Comparison of ENCODE assay signal across 17 mouse cellular contexts in the genomic region with DNA sequence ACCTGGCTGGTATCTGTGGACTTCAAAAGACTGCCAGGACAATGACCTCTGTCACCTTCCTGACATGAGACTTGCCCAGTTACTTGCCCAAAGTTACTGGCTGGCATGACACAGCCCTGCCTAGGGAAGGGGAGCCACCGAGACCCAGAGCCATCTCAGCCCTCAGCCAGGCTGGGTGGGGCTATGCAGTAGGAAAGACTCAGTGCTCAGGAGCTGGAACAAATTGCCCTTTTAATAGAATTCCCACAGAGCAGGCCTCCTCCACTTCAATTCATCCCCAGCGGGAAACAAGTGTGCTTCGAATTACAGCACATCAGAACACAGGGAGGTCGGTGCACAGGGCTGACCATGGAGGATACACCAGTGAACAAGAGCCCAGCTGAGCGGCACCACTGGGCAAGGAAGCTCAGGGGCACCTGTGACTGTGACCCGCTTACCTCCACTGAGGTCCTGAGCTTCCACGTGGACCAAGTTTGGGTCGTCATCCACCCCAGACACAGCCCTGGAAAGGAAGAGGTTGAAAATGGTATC.
DNase-seq lines count a peak whose midpoint lies in the region; ATAC-seq and TF ChIP-seq lines count a peak whose summit lies in the region.
"Had no signal": no experiment of that assay in that cellular context is flagged by ENCODE, and none has a peak within 500 bp of the region (broad histone marks: within the 10 kb centered on the region; RNA-seq: fewer than 3 reads in every experiment).

No protein-coding gene starts in this region.

- no peak for TF ChIP-seq CTCF in intestine, postnatal 0 days (IDR thresholded peaks at IDR 0.05; ENCODE audit: low read depth)

- H3K27me3 ChIP-seq in intestine, embryonic 14.5 days (replicated peaks; ENCODE audit: control insufficient read depth, insufficient read depth, low read length) = no peaks in the 10 kb centered on the region
- no peaks in the 10 kb centered on the region for H3K27me3 ChIP-seq in intestine, postnatal 0 days (replicated peaks; ENCODE audit: control insufficient read depth, insufficient read depth, low read length)
- H3K27me3 ChIP-seq in neural tube, embryonic 12.5 days (replicated peaks) = peaks cover 17% of the 10 kb centered on the region
- H3K27me3 ChIP-seq in neural tube, embryonic 15.5 days (replicated peaks) = peaks cover 16% of the 10 kb centered on the region

- DNase-seq in embryo, embryonic 9.5 days (ENCODE audit: extremely low spot score) = peak; percentile 15
- no peak for DNase-seq in embryo, embryonic 10 days (ENCODE audit: low spot score)
- no peak for DNase-seq in intestine, embryonic 14.5 days (ENCODE audit: low spot score)
- DNase-seq in left cerebral cortex, postnatal 10 days (ENCODE audit: extremely low spot score in 1 of 2, low spot score in 2 of 2) = no peak
- DNase-seq in heart, adult 9 months (ENCODE audit: low spot score in 2 of 2) = no peak
- DNase-seq: cerebellum, adult 9-11 months; gastrocnemius, postnatal 25 days; kidney, postnatal 14 days; liver; liver, postnatal 0 days; lung, postnatal 14 days had no signal

- no peak overlapping the region for H3K9ac ChIP-seq in intestine, embryonic 14.5 days (ENCODE audit: low read length)
- H3K9ac ChIP-seq in intestine, postnatal 0 days (ENCODE audit: low read depth, low read length) = no peak overlapping the region
- H3K9ac ChIP-seq in neural tube, embryonic 12.5 days = no peak overlapping the region
- no peak overlapping the region for H3K9ac ChIP-seq in neural tube, embryonic 15.5 days (replicated peaks)
- H3K9ac ChIP-seq: liver, postnatal 0 days had no signal

- intact Hi-C loops in left cerebral cortex, postnatal 10 days (cut with DNase I) = no loop called here

- 70% methylated on average over 8 of the region's 8 CpGs for WGBS in intestine, embryonic 14.5 days
- WGBS in intestine, postnatal 0 days = 78% methylated on average over 8 of the region's 8 CpGs
- WGBS in neural tube, embryonic 12.5 days = 21% methylated on average over 8 of the region's 8 CpGs
- 22% methylated on average over 8 of the region's 8 CpGs for WGBS in neural tube, embryonic 15.5 days

- no peak overlapping the region for H3K4me3 ChIP-seq in intestine, embryonic 14.5 days (ENCODE audit: low read depth, low read length)
- no peak overlapping the region for H3K4me3 ChIP-seq in intestine, postnatal 0 days (ENCODE audit: low read depth, low read length)
- H3K4me3 ChIP-seq in neural tube, embryonic 12.5 days = no peak overlapping the region
- no peak overlapping the region for H3K4me3 ChIP-seq in neural tube, embryonic 15.5 days (replicated peaks)
- H3K4me3 ChIP-seq: erythroblast, embryonic 14.5 days; megakaryocyte, embryonic 14.5 days had no signal

- no peaks in the 10 kb centered on the region for H3K4me1 ChIP-seq in intestine, embryonic 14.5 days (replicated peaks; ENCODE audit: control insufficient read depth, insufficient read depth, low read length)
- H3K4me1 ChIP-seq in intestine, postnatal 0 days (replicated peaks; ENCODE audit: control insufficient read depth, insufficient read depth, low read length) = no peaks in the 10 kb centered on the region
- peaks cover 13% of the 10 kb centered on the region for H3K4me1 ChIP-seq in neural tube, embryonic 12.5 days
- peaks cover 17% of the 10 kb centered on the region for H3K4me1 ChIP-seq in neural tube, embryonic 15.5 days

- no peaks in the 10 kb centered on the region for H3K36me3 ChIP-seq in intestine, embryonic 14.5 days (ENCODE audit: control insufficient read depth, insufficient read depth, low read length)
- no peaks in the 10 kb centered on the region; the same call in 1 of the 2 replicates for H3K36me3 ChIP-seq in intestine, postnatal 0 days (ENCODE audit: control insufficient read depth, insufficient read depth)
- no peaks in the 10 kb centered on the region for H3K36me3 ChIP-seq in neural tube, embryonic 12.5 days
- H3K36me3 ChIP-seq in neural tube, embryonic 15.5 days = no peaks in the 10 kb centered on the region

- no peak for ATAC-seq in intestine, embryonic 14.5 days (replicated peaks; ENCODE audit: low FRiP score, low TSS enrichment, low read depth)
- no peak for ATAC-seq in intestine, postnatal 0 days
- ATAC-seq in neural tube, embryonic 12.5 days (ENCODE audit: low FRiP score, low read depth) = peak; percentile 72; the same call in 1 of the 2 replicates
- no peak for ATAC-seq in neural tube, embryonic 15.5 days (ENCODE audit: low FRiP score)
- ATAC-seq: liver, postnatal 0 days had no signal

- H3K4me2 ChIP-seq in intestine, embryonic 14.5 days (ENCODE audit: low read length) = no peak overlapping the region
- no peak overlapping the region for H3K4me2 ChIP-seq in intestine, postnatal 0 days (replicated peaks; ENCODE audit: low read depth)
- no peak overlapping the region for H3K4me2 ChIP-seq in neural tube, embryonic 12.5 days (replicated peaks)
- H3K4me2 ChIP-seq in neural tube, embryonic 15.5 days = no peak overlapping the region

- H3K27ac ChIP-seq in intestine, embryonic 14.5 days (ENCODE audit: low read depth) = peak overlapping the region; percentile 22; the same call in 1 of the 2 replicates
- H3K27ac ChIP-seq in intestine, postnatal 0 days (ENCODE audit: low read depth, low read length) = no peak overlapping the region
- H3K27ac ChIP-seq in neural tube, embryonic 12.5 days = no peak overlapping the region
- no peak overlapping the region for H3K27ac ChIP-seq in neural tube, embryonic 15.5 days (replicated peaks)
- H3K27ac ChIP-seq: stomach, postnatal 0 days had no signal

- H3K9me3 ChIP-seq in intestine, embryonic 14.5 days (ENCODE audit: control insufficient read depth, low read length) = no peaks in the 10 kb centered on the region
- H3K9me3 ChIP-seq in intestine, postnatal 0 days (ENCODE audit: control insufficient read depth) = no peaks in the 10 kb centered on the region
- no peaks in the 10 kb centered on the region for H3K9me3 ChIP-seq in neural tube, embryonic 12.5 days
- H3K9me3 ChIP-seq in neural tube, embryonic 15.5 days (replicated peaks) = no peaks in the 10 kb centered on the region
- H3K9me3 ChIP-seq: megakaryocyte, embryonic 14.5 days had no signal
